Mouse (Mus musculus) intestine, postnatal 0 days (tissue): Measurements from ENCODE around the gene Bst1. TPM values are rescaled to one million over a fixed set of nuclear protein-coding genes. Genes with fewer than 3 reads are reported as not detected.

Experiments
- ATAC-seq: fragments of 200-750 bp; cut with Nextera tagmentation; 2 replicates; pipeline ENCODE4 v1.8.0; 2017; ENCODE audit warnings: mild to moderate bottlenecking, moderate TSS enrichment, moderate library complexity
- H3K27ac ChIP-seq: fragments of 300-500 bp; sonication (generic); 2 replicates; pipeline ENCODE4 v1.5.1; 2014; ENCODE audit warnings: mild to moderate bottlenecking, low read depth, low read length, moderate library complexity
- H3K27me3 ChIP-seq: fragments of 300-500 bp; sonication (generic); replicated peaks from 2 replicates; pipeline ENCODE4 v1.6.1; 2014; ENCODE audit warnings: low read length, mixed read lengths; ENCODE audit not compliant: control insufficient read depth, insufficient read depth
- H3K36me3 ChIP-seq: fragments of 300-500 bp; sonication (generic); 2 replicates; pipeline ENCODE4 v1.6.1; 2014; ENCODE audit warnings: mild to moderate bottlenecking, moderate library complexity; ENCODE audit not compliant: control insufficient read depth, insufficient read depth
- H3K4me1 ChIP-seq: fragments of 300-500 bp; sonication (generic); replicated peaks from 2 replicates; pipeline ENCODE4 v1.6.1; 2014; ENCODE audit warnings: antibody characterized with exemption, low read length, mixed read lengths; ENCODE audit not compliant: control insufficient read depth, insufficient read depth
- H3K4me2 ChIP-seq: fragments of 300-500 bp; sonication (generic); replicated peaks from 2 replicates; pipeline ENCODE4 v1.6.1; 2014; ENCODE audit warnings: low read depth, mild to moderate bottlenecking, moderate library complexity
- H3K4me3 ChIP-seq: fragments of 300-500 bp; sonication (generic); 2 replicates; pipeline ENCODE4 v1.5.1; 2014; ENCODE audit warnings: low read depth, low read length
- H3K9ac ChIP-seq: fragments of 300-500 bp; sonication (generic); 2 replicates; pipeline ENCODE4 v1.6.1; 2014; ENCODE audit warnings: mild to moderate bottlenecking, low read depth, low read length
- H3K9me3 ChIP-seq: fragments of 300-500 bp; sonication (generic); 2 replicates; pipeline ENCODE4 v1.6.1; 2016; ENCODE audit warnings: mixed run types; ENCODE audit not compliant: control insufficient read depth
- CTCF ChIP-seq: sonication (generic); IDR thresholded peaks from 2 replicates; pipeline ENCODE4 v1.5.1; 2016; ENCODE audit warnings: low read depth, mild to moderate bottlenecking, control low read depth, antibody characterized with exemption, moderate library complexity
- WGBS: fragments of 180-500 bp; shearing (Covaris S2); extraction: QIAGEN DNeasy Blood & Tissue Kit; methylation state at CpG from one replicate; pipeline ENCODE4 v1.1.7; 2014; 5-methylcytosine and 5-hydroxymethylcytosine counted together
- polyA plus RNA-seq: library from polyadenylated mRNA; unstranded; fragments of >200 nt; fragmentation: Nextera tagmentation; extraction: Ambion mirVana; gene quantifications from 2 replicates; pipeline ENCODE4 v1.2.1, GENCODE M21; 2015

The Bst1 gene
- polyA plus RNA-seq, 1 experiment from 2014 or later = 142 TPM

GRCm38 (mm10) chr5:43847555-43847954, 28.9 kb downstream of the Bst1 start:
- 0 out of 2 replicates have a peak, but pooled peaks cover 4% of the 10 kb centered on the region for H3K9me3 ChIP-seq
- no peak for ATAC-seq
- no peak for TF ChIP-seq CTCF
- H3K4me2 ChIP-seq = no peak overlapping the region
- H3K4me3 ChIP-seq = no peak overlapping the region
- H3K4me1 ChIP-seq = no peaks in the 10 kb centered on the region; the same call in 1 of the 2 replicates
- no peaks in the 10 kb centered on the region for H3K27me3 ChIP-seq
- no peaks in the 10 kb centered on the region for H3K36me3 ChIP-seq
- H3K9ac ChIP-seq = no peak overlapping the region
- H3K27ac ChIP-seq = no peak overlapping the region

GRCm38 (mm10) chr5:43848275-43848674, 29.6 kb downstream of the Bst1 start:
- no peaks in the 10 kb centered on the region for H3K4me1 ChIP-seq
- no peaks in the 10 kb centered on the region for H3K36me3 ChIP-seq
- no peak for TF ChIP-seq CTCF
- no peak overlapping the region for H3K9ac ChIP-seq
- WGBS = 87% methylated on average over 3 of the region's 3 CpGs
- no peak for ATAC-seq
- H3K9me3 ChIP-seq = 0 out of 2 replicates have a peak, but pooled peaks cover 4% of the 10 kb centered on the region
- H3K27me3 ChIP-seq = no peaks in the 10 kb centered on the region
- H3K27ac ChIP-seq = no peak overlapping the region
- no peak overlapping the region for H3K4me2 ChIP-seq
- no peak overlapping the region for H3K4me3 ChIP-seq

DNA sequence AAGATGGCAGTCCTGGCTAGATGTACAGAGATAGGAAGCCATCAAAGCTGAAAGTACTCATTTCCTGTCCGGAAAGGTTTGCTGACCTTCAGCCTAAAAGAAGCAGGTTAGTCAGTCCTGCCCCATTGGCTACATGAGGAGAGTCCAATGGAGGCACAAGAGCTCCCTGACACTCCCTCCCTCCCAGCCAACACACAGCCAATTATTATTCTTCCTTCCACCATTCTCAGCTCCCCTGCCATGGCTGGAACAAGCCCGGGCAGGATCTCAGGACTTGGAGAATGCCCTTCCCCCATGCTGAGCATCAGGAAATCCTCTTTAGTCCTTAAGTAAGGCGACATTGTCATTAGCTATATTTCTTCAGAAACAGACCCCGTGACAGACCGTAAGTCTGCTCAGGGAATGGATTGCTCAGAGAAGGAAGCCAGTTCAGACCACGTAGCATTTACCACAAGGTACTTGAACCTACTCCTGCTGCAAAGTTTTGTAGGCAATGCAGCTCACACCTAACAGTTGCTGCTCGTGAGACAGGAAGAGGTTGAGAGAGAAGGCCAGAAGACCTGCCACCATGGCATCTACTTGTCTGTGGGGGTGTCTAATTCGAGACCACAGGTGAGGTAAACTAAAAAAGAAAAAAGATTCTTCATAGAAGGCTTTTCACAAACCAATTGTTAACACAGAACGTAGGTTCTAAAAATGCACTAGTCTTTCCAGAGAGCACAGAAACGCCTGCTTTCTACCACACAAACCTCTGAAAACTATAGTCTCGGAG, 34.6 kb downstream of the Bst1 start:
- Histone ChIP-seq H3K36me3 (no peaks in the 10 kb centered on the region), H3K4me2 (no peak overlapping the region), H3K9me3 (0 out of 2 replicates have a peak, but pooled peaks cover 3% of the 10 kb centered on the region), H3K9ac (no peak overlapping the region), H3K27ac (no peak overlapping the region), H3K27me3 (no peaks in the 10 kb centered on the region), H3K4me3 (no peak overlapping the region), H3K4me1 (no peaks in the 10 kb centered on the region)
- 80% methylated on average over 11 of the region's 11 CpGs for WGBS
- no peak for ATAC-seq
- no peak for TF ChIP-seq CTCF

DNA sequence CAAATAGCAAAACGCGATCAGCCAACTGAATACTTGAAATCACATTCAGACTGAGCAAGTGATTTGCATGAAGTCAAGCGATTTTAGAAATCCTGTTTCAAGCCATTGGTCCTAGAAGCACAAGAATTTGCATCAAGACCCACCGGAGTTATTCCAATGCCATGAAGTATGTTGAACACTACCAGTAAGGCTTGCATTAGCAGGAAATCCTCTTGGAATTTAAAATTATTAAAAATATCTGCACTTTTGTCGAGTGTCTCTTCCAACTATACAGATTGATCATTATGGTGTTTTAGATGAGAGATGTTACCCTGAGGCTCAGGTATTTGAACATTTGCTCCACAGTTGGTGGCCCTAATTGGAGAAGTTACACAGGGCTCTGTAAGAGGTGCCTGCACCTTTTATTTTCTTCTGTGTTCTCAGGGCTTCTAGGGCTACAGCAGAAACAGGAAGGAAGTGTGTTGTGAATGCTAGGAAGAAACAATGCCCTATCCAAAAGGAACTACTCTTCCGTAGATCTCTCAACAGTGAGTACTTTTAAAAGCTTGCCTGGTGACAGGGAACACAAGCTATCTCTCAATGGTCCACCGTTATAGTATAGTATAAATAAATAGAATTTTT, 35.3 kb downstream of the Bst1 start:
- Histone ChIP-seq H3K36me3 (no peaks in the 10 kb centered on the region), H3K27me3 (no peaks in the 10 kb centered on the region), H3K4me1 (no peaks in the 10 kb centered on the region), H3K9me3 (0 out of 2 replicates have a peak, but pooled peaks cover 3% of the 10 kb centered on the region), H3K4me2 (no peak overlapping the region), H3K9ac (no peak overlapping the region), H3K27ac (no peak overlapping the region), H3K4me3 (no peak overlapping the region)
- TF ChIP-seq CTCF = no peak
- no peak for ATAC-seq
- 81% methylated on average over 7 of the region's 7 CpGs for WGBS

DNA sequence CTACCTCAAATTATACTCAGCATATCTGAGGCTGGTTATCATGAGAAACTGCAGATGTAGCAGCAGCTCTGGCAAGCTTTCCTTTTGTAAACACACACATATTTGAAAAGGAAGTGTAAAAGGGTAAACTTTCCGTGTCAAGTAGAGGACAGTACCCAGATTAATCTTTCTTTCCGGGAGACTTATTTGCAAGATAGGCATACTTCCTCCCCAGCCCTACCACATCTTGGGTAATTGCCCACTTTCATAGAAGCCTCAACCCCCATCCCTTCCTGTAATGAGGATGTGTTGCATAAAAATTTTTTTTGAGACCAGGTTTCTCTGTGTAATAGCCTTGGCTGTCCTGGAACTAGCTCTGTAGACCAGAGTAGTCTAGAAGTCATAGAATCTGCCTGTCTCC, 37.1 kb downstream of the Bst1 start:
- no peak overlapping the region for H3K9ac ChIP-seq
- no peaks in the 10 kb centered on the region for H3K27me3 ChIP-seq
- peaks cover 4% of the 10 kb centered on the region; the same call in 1 of the 2 replicates for H3K4me1 ChIP-seq
- H3K4me3 ChIP-seq = no peak overlapping the region
- no peak for ATAC-seq
- TF ChIP-seq CTCF = no peak
- no peaks in the 10 kb centered on the region for H3K36me3 ChIP-seq
- no peak overlapping the region for H3K27ac ChIP-seq
- H3K9me3 ChIP-seq = 0 out of 2 replicates have a peak, but pooled peaks cover 3% of the 10 kb centered on the region
- no peak overlapping the region for H3K4me2 ChIP-seq
- 7% methylated on average over 2 of the region's 2 CpGs for WGBS

GRCm38 (mm10) chr5:43859663-43860062, 41.0 kb downstream of the Bst1 start:
- no peak for ATAC-seq
- peaks cover 4% of the 10 kb centered on the region; the same call in 1 of the 2 replicates for H3K4me1 ChIP-seq
- H3K27ac ChIP-seq = peak overlapping the region; percentile 84
- H3K4me3 ChIP-seq = no peak overlapping the region
- TF ChIP-seq CTCF = no peak
- no peak overlapping the region for H3K9ac ChIP-seq
- WGBS = 54% methylated on average over 8 of the region's 8 CpGs
- H3K9me3 ChIP-seq = 0 out of 2 replicates have a peak, but pooled peaks cover 3% of the 10 kb centered on the region
- H3K27me3 ChIP-seq = no peaks in the 10 kb centered on the region
- H3K36me3 ChIP-seq = no peaks in the 10 kb centered on the region
- no peak overlapping the region for H3K4me2 ChIP-seq
